Mouse (Mus musculus) left cerebral cortex, adult 8-10 months (tissue): Measurements from ENCODE around the gene Adgrb3. TPM values are rescaled to one million over a fixed set of nuclear protein-coding genes. Genes with fewer than 3 reads are reported as not detected.
"Not testable (repeated sequence)": the region's sequence is repeated elsewhere in the genome, so short reads cannot be mapped to it uniquely, and the experiment has no call there.

Experiments
- DNase-seq, 2 experiments: peaks; one replicate each; pipeline ENCODE4 v3.0.0; 2022; ENCODE audit warnings: low spot score in 2 of 2
- total RNA-seq, 4 experiments: library from RNA; stranded (reverse); gene quantifications; 2 replicates each; pipeline ENCODE4 v1.2.4; 2022

The Adgrb3 gene
- total RNA-seq, 4 experiments from 2014 or later: 96.1 to 108 (median 99.1) TPM

GRCm38 (mm10) chr1:25017851-25018250, 811.7 kb downstream of the Adgrb3 start:
- not testable (repeated sequence) for DNase-seq
